Mouse (Mus musculus): ENCODE measurements at regions not wholly inside any gene's neighbourhood (a gene's known extent, or its start where the extent isn't known, plus 50 kb on each side); places are given as distances from the start of the nearest gene placed in this dataset.

DNA sequence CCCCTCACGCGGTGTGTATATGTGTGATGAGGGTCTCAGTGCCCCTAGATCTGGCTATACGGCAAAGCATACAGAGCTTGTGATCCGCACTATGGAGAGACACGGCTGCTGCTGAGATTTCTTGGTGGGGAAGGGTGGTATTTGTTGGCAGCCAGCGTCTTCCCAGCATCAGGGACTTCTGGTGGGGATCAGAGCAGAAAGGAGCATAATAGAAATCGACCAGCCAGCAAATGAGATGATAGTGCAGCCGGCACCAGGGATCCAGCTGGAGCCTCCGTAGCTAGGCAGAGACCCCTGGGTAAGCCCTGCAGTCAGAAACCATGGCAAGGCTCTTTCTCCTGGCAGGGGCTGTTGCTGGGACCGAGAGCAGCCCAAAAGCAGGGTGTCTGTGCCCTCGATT is 425.2 kb upstream of the Kcnab2 start:
- ATAC-seq, result no peak
- Histone ChIP-seq H3K4me1 (ENCODE audit: insufficient read depth) (no peaks in the 10 kb centered on the region), H3K4me2 (ENCODE audit: low read depth, low read length) (no peak overlapping the region)

DNA sequence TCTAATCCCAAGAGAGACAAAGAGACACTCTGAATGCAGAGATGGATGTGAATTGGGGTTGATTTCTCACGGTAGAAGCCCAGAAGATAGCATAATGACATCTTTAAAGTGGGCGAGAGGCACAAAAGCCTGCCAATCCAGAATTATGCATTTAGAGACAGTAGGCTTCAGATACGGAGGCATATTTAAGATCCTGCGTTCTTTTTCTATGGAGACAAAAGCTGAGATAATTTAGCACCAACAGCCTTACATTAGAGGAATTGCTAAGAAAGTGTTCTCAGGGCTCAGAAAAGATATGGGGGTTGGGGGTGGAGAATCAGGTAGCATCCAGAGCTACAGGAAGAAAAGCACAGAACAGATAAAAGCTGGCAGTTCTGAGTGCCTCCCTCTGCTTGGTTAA is 422.4 kb upstream of the Kcnab2 start:
- H3K4me3 ChIP-seq (ENCODE audit: low read depth, low read length), result no peak overlapping the region
- TF ChIP-seq CTCF (IDR thresholded peaks at IDR 0.05; ENCODE audit: low read depth) (no peak), EP300 (IDR thresholded peaks at IDR 0.05; ENCODE audit: low read depth) (no peak)
- H3K9ac ChIP-seq (replicated peaks), result no peak overlapping the region
- no peaks in the 10 kb centered on the region for H3K4me1 ChIP-seq (ENCODE audit: insufficient read depth)
- no peaks in the 10 kb centered on the region for H3K36me3 ChIP-seq (replicated peaks; ENCODE audit: insufficient read depth, low read length)
- WGBS (ENCODE audit: insufficient replicate concordance), result 66% methylated on average over 4 of the region's 4 CpGs
- no peak overlapping the region for H3K4me2 ChIP-seq (ENCODE audit: low read depth, low read length)
- DNase-seq (no peak), ATAC-seq (no peak)
- H3K27ac ChIP-seq (ENCODE audit: low read depth), result no peak overlapping the region
- no peaks in the 10 kb centered on the region for H3K9me3 ChIP-seq (ENCODE audit: low read length)
- no peaks in the 10 kb centered on the region for H3K27me3 ChIP-seq (ENCODE audit: insufficient read depth, low read length)

More for the DNA sequence above, 425.2 kb upstream of the Kcnab2 start:
- WGBS (ENCODE audit: insufficient replicate concordance), result 69% methylated on average over 11 of the region's 11 CpGs
- H3K9me3 ChIP-seq (ENCODE audit: low read length), result no peaks in the 10 kb centered on the region
- no peak for TF ChIP-seq EP300 (IDR thresholded peaks at IDR 0.05; ENCODE audit: low read depth)
- TF ChIP-seq CTCF (IDR thresholded peaks at IDR 0.05; ENCODE audit: low read depth), result no peak
- no peak overlapping the region for H3K9ac ChIP-seq (replicated peaks)
- H3K36me3 ChIP-seq (replicated peaks; ENCODE audit: insufficient read depth, low read length), result no peaks in the 10 kb centered on the region
- H3K27ac ChIP-seq (ENCODE audit: low read depth), result no peak overlapping the region
- H3K4me3 ChIP-seq (ENCODE audit: low read depth, low read length), result no peak overlapping the region
- H3K27me3 ChIP-seq (ENCODE audit: insufficient read depth, low read length), result no peaks in the 10 kb centered on the region
- DNase-seq, result no peak

DNA sequence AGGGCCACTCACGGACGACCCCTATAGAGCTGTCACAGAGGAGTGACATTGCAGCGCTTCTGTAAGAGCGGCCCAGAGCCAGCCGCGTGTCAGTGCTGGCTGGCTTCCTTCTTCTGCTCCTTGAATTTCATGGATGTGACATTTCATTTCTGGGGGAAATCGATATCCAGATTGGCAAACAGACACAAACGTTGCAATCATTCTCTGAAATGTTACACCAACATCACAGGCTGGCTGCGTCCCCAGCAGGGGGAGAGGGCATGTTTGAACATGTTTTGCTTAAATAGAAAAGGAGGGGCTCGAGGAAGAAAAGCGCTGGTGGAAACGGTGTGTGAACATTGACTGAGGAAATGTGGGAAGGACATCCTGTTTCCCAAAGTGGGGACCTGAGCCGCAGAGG is 417.4 kb upstream of the Kcnab2 start:
- H3K9ac ChIP-seq (replicated peaks), result no peak overlapping the region
- DNase-seq (peak; percentile 32), ATAC-seq (peak; percentile 62; the same call in 1 of the 2 replicates)
- H3K9me3 ChIP-seq (ENCODE audit: low read length), result no peaks in the 10 kb centered on the region
- no peak overlapping the region for H3K4me3 ChIP-seq (ENCODE audit: low read depth, low read length)
- 58% methylated on average over 13 of the region's 13 CpGs for WGBS (ENCODE audit: insufficient replicate concordance)
- no peak overlapping the region for H3K4me2 ChIP-seq (ENCODE audit: low read depth, low read length)
- TF ChIP-seq CTCF (IDR thresholded peaks at IDR 0.05; ENCODE audit: low read depth) (no peak), EP300 (IDR thresholded peaks at IDR 0.05; ENCODE audit: low read depth) (no peak)
- H3K36me3 ChIP-seq (replicated peaks; ENCODE audit: insufficient read depth, low read length), result no peaks in the 10 kb centered on the region
- H3K27me3 ChIP-seq (ENCODE audit: insufficient read depth, low read length), result no peaks in the 10 kb centered on the region
- H3K4me1 ChIP-seq (ENCODE audit: insufficient read depth), result no peaks in the 10 kb centered on the region
- H3K27ac ChIP-seq (ENCODE audit: low read depth), result no peak overlapping the region

DNA sequence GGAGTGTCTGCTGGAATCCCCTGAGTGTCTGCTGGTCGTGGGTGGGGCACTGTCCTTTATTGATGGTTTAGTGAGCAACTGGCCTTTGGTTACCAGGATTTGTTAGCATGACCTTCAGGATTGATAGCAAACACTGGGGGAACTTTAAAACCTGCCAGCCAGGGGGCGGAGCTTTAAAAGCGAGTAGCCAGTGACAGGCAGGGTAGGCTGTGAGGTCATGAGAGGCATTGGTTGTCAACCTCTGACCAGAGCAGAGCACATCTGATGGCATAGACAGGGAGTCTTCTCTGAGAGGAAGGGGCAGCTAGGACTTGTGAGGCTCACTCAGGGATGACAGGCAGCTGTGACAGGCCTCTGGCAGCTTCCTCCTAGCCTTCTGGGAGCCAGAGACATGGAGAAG is 415.3 kb upstream of the Kcnab2 start:
- ATAC-seq, result peak; percentile 84
- 52% methylated on average over 3 of the region's 3 CpGs for WGBS (ENCODE audit: insufficient replicate concordance)
- no peak overlapping the region for H3K9ac ChIP-seq (replicated peaks)
- H3K4me2 ChIP-seq (ENCODE audit: low read depth, low read length), result no peak overlapping the region
- TF ChIP-seq CTCF (IDR thresholded peaks at IDR 0.05; ENCODE audit: low read depth), result no peak
- no peak for TF ChIP-seq EP300 (IDR thresholded peaks at IDR 0.05; ENCODE audit: low read depth)
- no peaks in the 10 kb centered on the region for H3K9me3 ChIP-seq (ENCODE audit: low read length)
- no peaks in the 10 kb centered on the region for H3K4me1 ChIP-seq (ENCODE audit: insufficient read depth)
- no peak overlapping the region for H3K27ac ChIP-seq (ENCODE audit: low read depth)
- H3K36me3 ChIP-seq (replicated peaks; ENCODE audit: insufficient read depth, low read length), result no peaks in the 10 kb centered on the region
- H3K4me3 ChIP-seq (ENCODE audit: low read depth, low read length), result no peak overlapping the region
- peak; percentile 46 for DNase-seq
- no peaks in the 10 kb centered on the region for H3K27me3 ChIP-seq (ENCODE audit: insufficient read depth, low read length)

DNA sequence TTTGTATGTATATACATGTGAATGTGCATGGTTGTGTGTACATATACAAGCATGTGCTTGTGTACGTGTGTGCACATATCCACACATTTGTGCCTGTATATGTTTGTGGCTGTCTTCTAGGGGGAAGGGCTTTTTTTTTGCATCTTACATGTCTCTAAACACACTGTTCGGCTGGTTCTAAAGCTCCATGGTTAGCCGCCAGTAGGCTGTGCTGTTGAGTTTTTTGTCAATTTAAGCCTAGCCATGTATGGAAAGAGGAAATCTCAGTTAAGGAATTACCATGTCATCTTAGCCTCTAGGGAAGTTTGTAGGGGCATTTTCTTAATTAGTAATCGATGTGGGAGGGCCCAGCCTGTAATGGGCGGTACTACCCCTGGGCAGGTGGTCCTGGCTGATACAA is 411.5 kb upstream of the Kcnab2 start:
- H3K36me3 ChIP-seq (replicated peaks; ENCODE audit: insufficient read depth, low read length), result no peaks in the 10 kb centered on the region
- DNase-seq (no peak), ATAC-seq (no peak)
- no peak overlapping the region for H3K4me2 ChIP-seq (ENCODE audit: low read depth, low read length)
- no peaks in the 10 kb centered on the region for H3K27me3 ChIP-seq (ENCODE audit: insufficient read depth, low read length)
- 81% methylated on average over 5 of the region's 5 CpGs for WGBS (ENCODE audit: insufficient replicate concordance)
- no peak for TF ChIP-seq EP300 (IDR thresholded peaks at IDR 0.05; ENCODE audit: low read depth)
- peak; percentile 17; the same call in 1 of the 2 replicates for TF ChIP-seq CTCF (IDR thresholded peaks at IDR 0.05; ENCODE audit: low read depth)
- H3K9ac ChIP-seq (replicated peaks), result no peak overlapping the region
- no peaks in the 10 kb centered on the region for H3K4me1 ChIP-seq (ENCODE audit: insufficient read depth)
- H3K4me3 ChIP-seq (ENCODE audit: low read depth, low read length), result no peak overlapping the region
- H3K27ac ChIP-seq (ENCODE audit: low read depth), result no peak overlapping the region
- no peaks in the 10 kb centered on the region for H3K9me3 ChIP-seq (ENCODE audit: low read length)

DNA sequence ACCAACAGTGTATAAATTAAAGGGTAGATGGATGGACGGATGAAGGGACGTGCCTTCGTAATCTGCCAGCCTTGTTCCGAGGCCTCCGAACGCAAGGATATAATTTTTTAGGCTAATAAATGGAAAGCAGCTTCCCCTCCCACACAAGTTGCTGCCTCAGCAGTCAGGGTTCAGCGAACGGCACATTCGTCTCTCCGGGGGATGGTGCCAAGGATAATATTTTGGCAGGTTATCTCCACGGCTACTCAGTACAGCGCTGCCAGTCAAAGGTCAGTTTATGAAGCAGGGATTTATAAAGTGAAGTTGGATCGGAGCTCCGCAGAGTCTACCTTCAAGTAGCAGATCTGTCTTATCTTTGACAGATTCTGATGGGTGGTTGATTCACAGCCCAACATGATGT is 410.6 kb upstream of the Kcnab2 start:
- ATAC-seq (no peak), DNase-seq (no peak)
- no peaks in the 10 kb centered on the region for H3K9me3 ChIP-seq (ENCODE audit: low read length)
- no peaks in the 10 kb centered on the region for H3K36me3 ChIP-seq (replicated peaks; ENCODE audit: insufficient read depth, low read length)
- H3K27me3 ChIP-seq (ENCODE audit: insufficient read depth, low read length), result no peaks in the 10 kb centered on the region
- WGBS (ENCODE audit: insufficient replicate concordance), result 77% methylated on average over 14 of the region's 14 CpGs
- H3K9ac ChIP-seq (replicated peaks), result no peak overlapping the region
- no peak for TF ChIP-seq EP300 (IDR thresholded peaks at IDR 0.05; ENCODE audit: low read depth)
- TF ChIP-seq CTCF (IDR thresholded peaks at IDR 0.05; ENCODE audit: low read depth), result no peak
- H3K27ac ChIP-seq (ENCODE audit: low read depth), result no peak overlapping the region
- no peak overlapping the region for H3K4me2 ChIP-seq (ENCODE audit: low read depth, low read length)
- no peaks in the 10 kb centered on the region for H3K4me1 ChIP-seq (ENCODE audit: insufficient read depth)
- no peak overlapping the region for H3K4me3 ChIP-seq (ENCODE audit: low read depth, low read length)

DNA sequence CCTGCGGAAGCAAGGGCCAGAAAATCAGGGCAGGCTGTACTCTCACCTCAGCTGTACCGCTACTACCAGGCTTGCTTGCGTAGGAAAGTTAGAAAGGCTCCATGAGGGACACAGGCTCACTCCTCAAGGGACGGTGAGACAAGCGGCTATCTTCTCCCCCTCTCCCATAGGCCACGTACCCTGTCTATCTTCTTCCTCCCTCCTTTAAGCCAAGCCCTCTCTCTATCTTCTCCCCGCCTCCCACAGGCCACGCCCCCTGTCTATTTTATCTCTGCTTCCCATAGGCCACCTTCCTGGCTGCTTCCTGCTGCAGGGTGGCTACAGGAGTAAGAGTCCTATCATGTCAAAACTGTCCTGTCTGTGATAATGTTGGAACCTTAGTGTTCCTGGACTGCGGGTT is 409.1 kb upstream of the Kcnab2 start:
- no peak overlapping the region for H3K4me3 ChIP-seq (ENCODE audit: low read depth, low read length)
- H3K27ac ChIP-seq (ENCODE audit: low read depth), result no peak overlapping the region
- 70% methylated on average over 9 of the region's 9 CpGs for WGBS (ENCODE audit: insufficient replicate concordance)
- no peak overlapping the region for H3K9ac ChIP-seq (replicated peaks)
- no peak overlapping the region for H3K4me2 ChIP-seq (ENCODE audit: low read depth, low read length)
- TF ChIP-seq CTCF (IDR thresholded peaks at IDR 0.05; ENCODE audit: low read depth) (no peak), EP300 (IDR thresholded peaks at IDR 0.05; ENCODE audit: low read depth) (no peak)
- no peaks in the 10 kb centered on the region for H3K27me3 ChIP-seq (ENCODE audit: insufficient read depth, low read length)
- H3K36me3 ChIP-seq (replicated peaks; ENCODE audit: insufficient read depth, low read length), result no peaks in the 10 kb centered on the region
- ATAC-seq (no peak), DNase-seq (no peak)
- H3K4me1 ChIP-seq (ENCODE audit: insufficient read depth), result no peaks in the 10 kb centered on the region
- H3K9me3 ChIP-seq (ENCODE audit: low read length), result no peaks in the 10 kb centered on the region
